Mouse (Mus musculus) forebrain, embryonic 16.5 days (tissue): ENCODE measurements around the gene Rbbp5. TPM values are rescaled to one million over a fixed set of nuclear protein-coding genes. Genes with fewer than 3 reads are reported as not detected.

Experiments
- ATAC-seq: fragments of 200-750 bp; cut with Nextera tagmentation; 2 replicates; pipeline ENCODE4 v1.8.0; 2017; ENCODE audit warnings: mild to moderate bottlenecking, moderate library complexity
- H3K27ac ChIP-seq: fragments of 300-500 bp; sonication (generic); 2 replicates; pipeline ENCODE4 v1.5.1; 2014; ENCODE audit warnings: low read length, control low read depth
- H3K27me3 ChIP-seq: fragments of 300-500 bp; sonication (generic); replicated peaks from 2 replicates; pipeline ENCODE4 v1.6.1; 2014; ENCODE audit warnings: low read length; ENCODE audit not compliant: control insufficient read depth, insufficient read depth
- H3K36me3 ChIP-seq: fragments of 300-500 bp; sonication (generic); 2 replicates; pipeline ENCODE4 v1.6.1; 2014; ENCODE audit not compliant: control insufficient read depth, insufficient read depth
- H3K4me1 ChIP-seq: fragments of 300-500 bp; sonication (generic); replicated peaks from 2 replicates; pipeline ENCODE4 v1.6.1; 2014; ENCODE audit warnings: low read length; ENCODE audit not compliant: control insufficient read depth, insufficient read depth
- H3K4me2 ChIP-seq: fragments of 300-500 bp; sonication (generic); 2 replicates; pipeline ENCODE4 v1.6.1; 2014; ENCODE audit warnings: mild to moderate bottlenecking, low read length, control low read depth
- H3K4me3 ChIP-seq: fragments of 300-500 bp; sonication (generic); replicated peaks from 2 replicates; pipeline ENCODE4 v1.5.1; 2014; ENCODE audit warnings: mild to moderate bottlenecking, low read length, control low read depth
- H3K9ac ChIP-seq: fragments of 300-500 bp; sonication (generic); replicated peaks from 2 replicates; pipeline ENCODE4 v1.6.1; 2014; ENCODE audit warnings: low read depth, low read length, control low read depth
- H3K9me3 ChIP-seq: fragments of 300-500 bp; sonication (generic); 2 replicates; pipeline ENCODE4 v1.6.1; 2016; ENCODE audit warnings: low read length; ENCODE audit not compliant: control insufficient read depth
- WGBS: fragments of 180-500 bp; shearing (Covaris S2); extraction: QIAGEN DNeasy Blood & Tissue Kit; methylation state at CpG from one replicate; pipeline ENCODE4 v1.1.7; 2014; 5-methylcytosine and 5-hydroxymethylcytosine counted together
- polyA plus RNA-seq: library from polyadenylated mRNA; unstranded; fragments of >200 nt; fragmentation: Nextera tagmentation; extraction: Ambion mirVana; gene quantifications from 2 replicates; pipeline ENCODE4 v1.2.1, GENCODE M21; 2015

Gene Rbbp5
- polyA plus RNA-seq, 1 experiment from 2014 or later, result 55.4 TPM

DNA sequence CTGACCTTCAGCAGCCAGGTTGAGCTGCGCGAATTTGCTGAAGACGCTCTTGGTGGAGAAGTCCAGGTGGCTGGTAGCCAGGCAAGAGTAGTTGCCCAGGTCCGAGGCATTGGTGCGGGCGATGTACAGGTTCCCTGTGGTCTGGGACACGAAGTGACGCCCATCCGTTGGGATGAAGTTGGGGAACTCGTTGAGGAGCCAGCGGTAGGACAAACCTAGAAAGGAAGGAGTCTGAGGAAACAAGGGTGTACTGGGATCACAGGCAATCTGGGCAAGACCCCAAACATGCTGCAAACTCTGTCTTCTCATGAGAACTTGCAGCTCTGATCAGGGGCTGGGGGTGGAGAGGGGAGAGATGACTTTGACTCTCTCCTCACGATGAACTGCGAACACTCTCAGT is 50.9 kb downstream of the Rbbp5 start:
- Histone ChIP-seq H3K4me2 (no peak overlapping the region), H3K4me1 (peaks cover 24% of the 10 kb centered on the region), H3K27me3 (no peaks in the 10 kb centered on the region), H3K9ac (no peak overlapping the region), H3K9me3 (no peaks in the 10 kb centered on the region), H3K27ac (no peak overlapping the region), H3K4me3 (no peak overlapping the region), H3K36me3 (peaks cover 3% of the 10 kb centered on the region; the same call in 1 of the 2 replicates)
- 96% methylated on average over 13 of the region's 13 CpGs for WGBS
- no peak for ATAC-seq

DNA sequence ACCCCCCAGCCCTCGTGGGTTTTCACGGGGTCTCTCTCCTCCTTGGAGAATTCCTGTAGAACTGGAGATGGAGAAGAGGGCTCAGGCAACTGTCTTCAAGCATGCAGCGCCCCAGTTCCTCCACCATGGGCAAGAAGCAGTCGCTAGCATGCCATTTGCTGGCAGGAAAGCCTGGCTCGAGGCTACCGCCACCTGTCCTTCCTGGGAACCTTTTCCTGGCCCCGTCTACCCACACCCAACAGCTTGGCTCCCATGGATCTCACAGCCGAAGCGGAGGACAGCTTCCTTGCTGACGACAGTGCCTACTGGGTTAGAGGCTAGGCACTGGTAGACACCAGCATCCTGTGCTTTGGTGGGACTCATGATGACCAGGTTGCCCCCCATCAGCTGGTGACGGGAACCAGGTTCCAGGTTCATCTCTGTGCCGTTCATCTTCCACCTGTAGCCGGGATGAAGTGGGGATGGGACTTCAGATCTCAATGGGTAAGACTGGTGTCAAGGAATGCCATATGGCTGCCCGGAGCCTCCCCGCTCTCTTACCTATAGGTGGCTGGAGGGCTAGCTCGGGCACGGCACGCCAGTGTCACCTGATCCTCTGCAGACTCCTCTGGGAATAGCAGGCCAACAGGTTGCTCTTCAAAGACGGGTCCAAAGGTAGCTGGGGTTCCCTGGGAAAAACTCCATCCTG is 51.6 kb downstream of the Rbbp5 start:
- Histone ChIP-seq H3K27me3 (no peaks in the 10 kb centered on the region), H3K27ac (no peak overlapping the region), H3K9me3 (no peaks in the 10 kb centered on the region), H3K4me3 (no peak overlapping the region), H3K36me3 (peaks cover 2% of the 10 kb centered on the region; the same call in 1 of the 2 replicates), H3K4me2 (no peak overlapping the region), H3K4me1 (peaks cover 28% of the 10 kb centered on the region), H3K9ac (no peak overlapping the region)
- no peak for ATAC-seq
- WGBS, result 83% methylated on average over 19 of the region's 19 CpGs

DNA sequence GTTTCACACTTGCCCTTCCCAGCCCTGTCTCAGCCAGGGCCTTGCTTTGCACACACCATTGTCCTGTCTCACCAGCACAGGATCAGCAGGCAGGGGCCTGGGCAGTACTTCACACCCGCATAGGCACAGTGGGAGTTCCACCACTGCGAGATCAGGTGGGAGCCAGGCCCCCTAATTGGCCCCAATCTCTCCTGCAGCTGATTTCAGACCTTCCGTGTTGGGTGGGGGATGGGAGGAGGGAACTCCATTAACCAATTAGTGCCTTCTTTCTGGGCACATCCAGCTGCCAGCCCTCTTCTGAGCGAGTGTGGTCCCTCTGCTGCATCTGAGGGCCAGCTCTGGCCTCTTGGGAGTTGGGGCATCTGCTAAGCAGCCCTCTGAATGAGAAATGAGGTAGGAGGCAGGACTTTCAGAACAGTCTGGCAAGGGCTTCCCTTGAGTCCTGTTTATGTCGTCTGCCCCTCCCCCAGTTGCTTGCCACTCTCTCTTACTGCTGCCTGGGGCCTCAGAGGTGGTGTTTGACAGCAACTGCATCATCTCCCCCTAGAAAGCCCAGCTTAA is 53.5 kb downstream of the Rbbp5 start:
- no peaks in the 10 kb centered on the region for H3K27me3 ChIP-seq

DNA sequence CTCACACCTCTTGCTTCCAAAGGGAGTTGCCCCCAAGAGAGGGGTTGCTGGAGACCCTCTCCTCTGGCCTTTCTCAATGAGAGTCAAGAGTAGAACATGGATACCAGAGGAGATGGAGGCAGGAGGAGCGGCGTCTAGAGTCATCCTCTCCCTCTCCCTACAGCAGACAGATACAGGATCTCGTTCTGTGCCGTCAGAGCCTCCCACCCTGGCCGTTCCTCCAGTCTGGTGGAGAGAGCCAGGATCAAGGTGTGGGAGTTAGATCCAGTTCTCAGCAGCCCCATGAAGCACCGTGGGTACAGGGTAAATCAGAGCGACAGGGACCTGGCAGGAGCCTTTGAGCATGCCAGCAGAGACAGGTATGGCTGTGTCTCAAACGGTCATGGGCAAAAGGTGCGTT is 55.4 kb downstream of the Rbbp5 start:
- H3K27me3 ChIP-seq, result no peaks in the 10 kb centered on the region
- H3K9me3 ChIP-seq, result no peaks in the 10 kb centered on the region
- H3K27ac ChIP-seq, result no peak overlapping the region
- 73% methylated on average over 9 of the region's 9 CpGs for WGBS
- no peak overlapping the region for H3K9ac ChIP-seq
- H3K36me3 ChIP-seq, result no peaks in the 10 kb centered on the region; the same call in 1 of the 2 replicates
- H3K4me2 ChIP-seq, result no peak overlapping the region
- H3K4me3 ChIP-seq, result no peak overlapping the region
- ATAC-seq, result no peak
- peaks cover 29% of the 10 kb centered on the region for H3K4me1 ChIP-seq

More for the DNA sequence above, 53.5 kb downstream of the Rbbp5 start:
- Histone ChIP-seq H3K4me1 (peaks cover 38% of the 10 kb centered on the region), H3K9ac (no peak overlapping the region), H3K4me2 (no peak overlapping the region), H3K27ac (no peak overlapping the region), H3K9me3 (no peaks in the 10 kb centered on the region), H3K36me3 (no peaks in the 10 kb centered on the region; the same call in 1 of the 2 replicates), H3K4me3 (no peak overlapping the region)
- WGBS, result 2% methylated on average over 5 of the region's 5 CpGs
- peak; percentile 36; the same call in 1 of the 2 replicates for ATAC-seq

DNA sequence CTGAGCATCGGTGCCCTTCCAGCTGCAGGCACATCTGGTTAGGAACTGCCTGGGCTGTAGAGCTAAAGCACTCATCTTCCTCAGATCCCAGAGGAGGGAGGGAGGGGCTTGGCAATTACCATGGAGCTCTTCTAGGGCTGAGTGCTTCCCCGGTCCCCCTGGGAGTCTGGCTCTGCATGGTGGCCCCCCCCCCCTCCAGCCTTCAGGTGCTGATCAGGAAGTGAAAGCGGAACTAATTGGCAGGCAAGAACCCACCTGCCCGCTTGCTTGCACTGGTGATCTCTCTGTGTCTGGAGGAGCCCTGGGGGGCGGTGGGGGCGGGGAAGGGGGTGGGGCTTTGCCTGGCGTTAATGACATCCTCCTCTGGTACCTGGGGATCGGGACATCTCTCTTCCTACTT is 56.7 kb downstream of the Rbbp5 start:
- Histone ChIP-seq H3K27me3 (no peaks in the 10 kb centered on the region), H3K27ac (no peak overlapping the region), H3K9ac (no peak overlapping the region), H3K9me3 (no peaks in the 10 kb centered on the region), H3K4me1 (peaks cover 40% of the 10 kb centered on the region), H3K4me2 (0 out of 2 replicates have a peak overlapping the region, but pooled peaks have one; percentile 2), H3K36me3 (no peaks in the 10 kb centered on the region), H3K4me3 (no peak overlapping the region)
- 7% methylated on average over 8 of the region's 8 CpGs for WGBS
- 0 out of 2 replicates have a peak, but pooled peaks have one; percentile 18 for ATAC-seq

DNA sequence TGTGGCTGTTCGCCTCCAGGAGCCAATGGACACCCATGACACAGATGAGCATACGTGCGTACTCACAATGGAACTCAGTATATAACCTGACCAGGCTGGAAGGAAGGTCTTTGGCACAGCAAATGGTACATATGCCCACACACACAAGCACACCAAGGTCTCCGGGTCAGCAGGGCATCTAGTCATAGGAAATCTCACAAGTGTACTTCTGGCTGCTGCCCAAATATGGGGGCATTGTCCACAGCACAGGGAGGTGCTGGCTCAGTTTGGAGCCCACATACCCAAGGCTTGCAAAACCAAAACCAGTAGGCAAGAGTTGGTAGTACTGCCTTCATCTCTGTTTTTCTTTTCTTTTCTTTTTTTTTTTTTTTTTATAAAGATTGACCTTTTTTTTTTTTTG is 58.4 kb downstream of the Rbbp5 start:
- H3K36me3 ChIP-seq, result no peaks in the 10 kb centered on the region
- H3K27ac ChIP-seq, result no peak overlapping the region
- H3K27me3 ChIP-seq, result no peaks in the 10 kb centered on the region
- H3K4me3 ChIP-seq, result no peak overlapping the region
- H3K4me2 ChIP-seq, result no peak overlapping the region
- H3K4me1 ChIP-seq, result peaks cover 55% of the 10 kb centered on the region
- H3K9ac ChIP-seq, result no peak overlapping the region
- no peaks in the 10 kb centered on the region for H3K9me3 ChIP-seq
- WGBS, result 86% methylated on average over 4 of the region's 4 CpGs
- no peak for ATAC-seq

DNA sequence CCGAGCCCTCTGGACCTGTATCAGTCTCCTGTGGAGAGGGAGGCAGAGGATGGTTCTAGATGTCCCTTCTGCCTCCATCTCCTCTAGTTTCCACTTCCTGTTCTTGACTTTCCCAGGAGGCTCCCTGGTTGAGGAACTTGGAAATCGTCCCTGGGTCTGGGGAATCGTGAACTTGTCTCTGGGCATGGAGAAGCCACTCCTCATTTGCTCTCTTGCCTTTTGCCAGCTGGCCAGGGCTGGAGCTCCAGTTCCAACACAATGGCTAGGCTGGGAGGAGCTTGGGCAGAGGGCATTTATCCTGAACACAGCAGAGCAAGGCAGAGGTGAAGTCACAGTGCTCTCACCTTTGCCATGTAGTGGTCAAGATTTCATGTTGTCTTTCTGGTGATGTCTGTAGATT is 59.3 kb downstream of the Rbbp5 start:
- Histone ChIP-seq H3K36me3 (no peaks in the 10 kb centered on the region), H3K4me2 (no peak overlapping the region), H3K27ac (no peak overlapping the region), H3K9ac (no peak overlapping the region), H3K9me3 (no peaks in the 10 kb centered on the region), H3K27me3 (no peaks in the 10 kb centered on the region), H3K4me3 (no peak overlapping the region), H3K4me1 (peaks cover 55% of the 10 kb centered on the region)
- WGBS, result 81% methylated on average over 3 of the region's 3 CpGs
- no peak for ATAC-seq

DNA sequence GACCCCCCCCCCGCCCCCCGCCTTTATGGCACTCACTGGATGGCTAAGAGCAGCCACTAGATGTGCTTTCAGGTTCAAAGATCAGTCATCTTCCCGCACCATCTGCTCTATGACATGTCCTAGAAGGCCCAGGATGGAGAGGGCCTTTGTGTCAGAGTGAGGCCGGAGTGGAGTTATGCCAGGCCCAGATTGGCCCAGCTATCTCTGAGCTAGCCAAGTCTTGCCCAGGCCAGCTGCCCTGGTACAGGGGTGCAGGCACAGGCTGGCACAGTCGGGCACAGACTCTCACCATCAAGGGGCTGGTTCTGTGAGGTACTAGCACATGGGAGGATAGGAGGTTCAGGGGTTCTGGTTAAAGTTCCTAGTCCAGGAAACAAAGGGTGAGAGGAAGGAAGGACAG is 60.6 kb downstream of the Rbbp5 start:
- Histone ChIP-seq H3K27me3 (no peaks in the 10 kb centered on the region), H3K9ac (no peak overlapping the region), H3K36me3 (no peaks in the 10 kb centered on the region), H3K4me3 (no peak overlapping the region), H3K9me3 (no peaks in the 10 kb centered on the region), H3K27ac (no peak overlapping the region; the same call in 1 of the 2 replicates), H3K4me2 (peak overlapping the region; percentile 25), H3K4me1 (peaks cover 67% of the 10 kb centered on the region)
- WGBS, result 67% methylated on average over 5 of the region's 5 CpGs
- no peak for ATAC-seq

DNA sequence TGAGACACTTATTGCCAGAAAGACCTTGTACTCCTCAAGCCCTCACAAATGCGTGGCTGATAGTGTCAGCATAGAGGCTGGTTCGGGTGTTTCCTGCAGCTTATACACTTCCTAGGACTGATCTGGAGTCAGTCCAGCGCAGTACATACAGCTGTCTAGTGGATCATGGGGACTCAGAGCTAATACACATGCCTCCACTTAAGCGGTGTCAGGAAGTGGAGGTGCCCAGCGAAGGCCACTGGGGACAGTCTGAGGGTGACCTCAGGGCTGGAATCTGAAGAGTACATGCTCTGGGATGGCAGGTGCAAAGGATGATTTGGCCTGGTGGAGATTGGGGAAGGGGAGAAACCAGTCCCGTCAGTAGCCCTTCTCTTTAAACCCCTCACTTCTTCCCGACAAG is 63.5 kb downstream of the Rbbp5 start:
- WGBS, result 64% methylated on average over 7 of the region's 7 CpGs
- no peaks in the 10 kb centered on the region for H3K36me3 ChIP-seq
- peak overlapping the region; percentile 53 for H3K4me3 ChIP-seq
- ATAC-seq, result no peak
- H3K4me2 ChIP-seq, result peak overlapping the region; percentile 62
- peak overlapping the region; percentile 45; the same call in 1 of the 2 replicates for H3K27ac ChIP-seq
- peak overlapping the region; percentile 73 for H3K9ac ChIP-seq
- H3K9me3 ChIP-seq, result no peaks in the 10 kb centered on the region
- H3K4me1 ChIP-seq, result peaks cover 62% of the 10 kb centered on the region
- H3K27me3 ChIP-seq, result no peaks in the 10 kb centered on the region
